Mouse (Mus musculus) 3134 (cell line): ENCODE results near the gene Pak2.
"Not testable (repeated sequence)": the region's sequence is repeated elsewhere in the genome, so short reads cannot be mapped to it uniquely, and the experiment has no call there.

ENCODE experiments used
- DNase-seq: peaks from one replicate; pipeline ENCODE4 v3.0.0-alpha.2; 2011; ENCODE audit warnings: low spot score; ENCODE audit not compliant: insufficient read length; ENCODE audit errors: extremely low read depth

Pak2 gene

DNA sequence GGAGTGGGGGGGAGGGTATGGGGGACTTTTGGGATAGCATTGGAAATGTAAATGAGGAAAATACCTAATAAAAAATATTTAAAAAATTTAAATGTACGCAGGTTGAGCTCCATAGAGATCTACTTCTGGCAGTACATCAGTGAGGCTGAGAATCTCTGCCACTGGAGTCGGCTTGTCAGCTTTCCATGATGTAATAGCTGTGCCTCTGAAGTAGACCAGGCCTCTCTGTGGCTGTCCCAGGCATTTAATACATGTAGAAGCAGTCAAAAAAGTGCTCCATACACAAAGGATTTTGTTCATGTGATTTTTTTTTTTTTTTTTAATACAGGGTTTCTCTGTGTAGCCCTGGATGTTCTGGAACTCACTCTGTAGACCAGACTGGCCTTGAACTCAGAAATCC is 18.6 kb upstream of the Pak2 start:
- DNase-seq, result not testable (repeated sequence)

DNA sequence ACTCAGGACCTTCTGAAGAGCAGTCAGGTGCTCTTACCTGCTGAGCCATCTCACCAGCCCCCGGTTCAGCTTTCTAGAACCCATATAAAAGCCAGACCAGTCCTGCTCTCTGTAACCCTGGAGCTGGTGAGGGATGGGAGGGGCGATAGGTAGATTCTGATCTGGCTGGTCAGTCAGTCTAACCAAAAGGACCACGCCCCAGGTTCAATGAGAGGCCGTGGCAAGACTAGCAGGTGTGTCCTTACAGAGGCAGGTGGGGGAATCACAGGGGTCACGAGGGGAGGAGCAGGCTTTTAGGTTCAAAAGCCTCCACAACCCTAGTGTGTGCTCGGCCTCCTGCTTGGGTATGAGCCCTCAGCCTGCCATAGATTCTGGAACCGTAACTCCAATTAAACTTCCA is 12.3 kb upstream of the Pak2 start:
- no peak for DNase-seq

DNA sequence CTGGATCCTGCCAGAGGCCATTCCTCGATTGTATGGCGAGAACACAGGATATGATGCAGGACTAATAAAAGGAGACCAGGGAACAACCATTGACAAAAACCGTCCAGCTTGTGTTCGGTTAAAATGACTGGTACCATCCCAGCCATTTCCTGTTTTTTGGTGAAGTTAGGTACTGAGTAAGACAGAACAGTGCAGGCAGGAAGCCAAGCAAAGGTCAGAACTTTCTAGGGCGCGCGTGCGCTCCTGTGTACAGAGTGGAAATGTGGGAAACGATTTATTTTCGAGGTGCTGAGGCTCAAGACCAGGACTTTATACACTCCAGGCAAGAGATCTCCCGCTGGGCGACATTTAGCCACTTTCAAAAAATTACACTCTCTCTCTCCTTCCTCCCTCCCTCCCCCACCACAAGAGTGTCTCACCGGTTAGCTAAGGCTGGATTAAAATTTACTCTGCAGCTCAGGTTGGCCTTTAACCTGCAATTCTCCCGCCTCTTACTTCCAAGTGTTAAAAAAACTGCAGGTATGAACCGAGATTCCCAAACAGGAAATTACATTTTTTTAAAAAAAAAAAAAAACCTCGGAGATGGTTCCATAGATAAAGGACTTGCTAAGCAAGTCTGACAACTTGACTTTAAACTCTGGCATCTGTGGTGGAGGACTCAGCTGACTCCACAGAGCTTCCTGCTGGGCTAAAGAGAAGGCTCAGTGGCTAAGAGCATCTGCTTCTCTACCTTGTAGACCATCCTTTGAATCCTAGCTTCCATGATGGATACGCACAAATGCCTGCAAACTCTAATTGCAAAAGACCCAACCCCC is 8.7 kb upstream of the Pak2 start:
- DNase-seq, result no peak

DNA sequence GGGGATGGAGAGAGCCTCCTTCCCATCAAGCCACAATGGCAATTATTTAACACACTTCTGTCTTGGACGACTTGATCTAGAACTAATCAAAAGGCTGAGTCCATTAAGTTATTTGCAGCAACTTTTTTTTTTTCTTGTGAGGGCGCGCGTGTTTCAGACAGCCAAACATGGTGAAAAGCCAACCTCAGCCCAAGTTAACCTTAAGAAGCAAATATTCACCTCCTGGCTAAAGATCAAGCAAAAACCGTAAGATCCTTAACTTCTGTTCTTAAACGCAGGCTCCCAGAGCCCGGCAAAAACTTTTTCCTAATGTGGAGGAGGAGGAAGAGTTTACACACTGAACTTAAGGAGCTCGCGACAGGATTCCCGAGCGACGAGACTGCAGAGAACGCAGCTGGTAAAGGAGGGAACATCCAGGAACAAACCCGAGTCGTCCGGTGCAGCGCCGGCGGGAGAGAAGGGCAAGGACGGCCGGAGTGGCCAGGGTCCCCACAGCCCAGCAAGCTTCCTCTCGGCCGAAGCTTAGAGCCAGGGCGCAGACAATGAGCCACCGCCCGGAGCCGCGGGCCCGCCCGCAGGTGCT is 643 bp downstream of the Pak2 start:
- DNase-seq, result peak; percentile 81

DNA sequence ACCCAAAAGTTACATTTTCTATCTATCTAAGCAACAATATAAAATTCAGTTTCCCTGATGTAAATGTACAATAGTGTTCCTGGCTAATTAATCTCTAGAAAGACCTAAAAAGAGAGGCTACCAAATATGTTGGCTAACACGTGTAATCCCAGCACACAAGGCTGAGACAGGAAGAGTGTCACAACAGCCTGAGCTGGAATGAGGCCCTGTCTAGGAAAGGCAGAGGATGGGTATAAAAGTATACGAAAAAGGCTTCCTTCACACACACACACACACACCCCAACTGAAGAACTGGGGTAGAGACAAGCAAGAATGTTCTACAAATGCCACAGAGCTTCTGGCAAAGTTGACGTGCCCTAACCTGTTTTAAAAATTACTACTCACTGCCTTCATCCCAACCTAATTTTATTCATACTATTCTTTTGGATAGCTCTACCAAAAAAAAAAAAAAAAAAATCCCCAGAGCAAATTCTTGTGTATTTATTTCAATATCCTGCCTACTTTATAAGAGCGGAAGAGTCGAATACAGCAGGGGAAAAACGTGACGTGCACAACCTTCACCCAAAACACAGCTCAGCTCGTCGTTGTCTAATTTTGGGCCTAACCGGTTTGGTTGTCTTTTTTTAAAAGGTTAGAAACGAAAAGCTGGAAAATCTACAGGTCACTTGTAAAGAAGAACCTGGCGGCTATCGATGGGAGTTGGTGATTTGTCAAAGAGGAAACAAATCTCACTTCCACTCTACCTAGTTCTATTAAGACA is 1.3 kb downstream of the Pak2 start:
- no peak for DNase-seq

DNA sequence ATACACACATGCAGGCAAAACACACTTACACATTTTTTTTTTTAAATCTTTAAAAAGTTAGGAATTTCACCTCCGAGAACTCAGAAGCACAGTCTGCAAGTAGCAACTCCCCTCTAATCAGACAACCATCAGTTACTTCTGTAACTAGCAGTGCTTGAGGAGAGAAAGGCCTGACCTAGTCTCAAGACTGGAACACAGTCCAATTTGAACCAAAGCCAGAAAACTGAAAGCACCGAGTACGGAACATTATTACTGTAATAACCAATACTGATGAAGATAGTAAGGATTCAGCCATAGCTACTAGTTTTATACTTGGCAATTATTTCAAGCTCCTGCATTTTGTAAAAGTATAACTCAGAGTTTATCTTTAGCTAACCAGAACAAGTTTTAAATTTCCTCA is 2.7 kb downstream of the Pak2 start:
- no peak for DNase-seq

DNA sequence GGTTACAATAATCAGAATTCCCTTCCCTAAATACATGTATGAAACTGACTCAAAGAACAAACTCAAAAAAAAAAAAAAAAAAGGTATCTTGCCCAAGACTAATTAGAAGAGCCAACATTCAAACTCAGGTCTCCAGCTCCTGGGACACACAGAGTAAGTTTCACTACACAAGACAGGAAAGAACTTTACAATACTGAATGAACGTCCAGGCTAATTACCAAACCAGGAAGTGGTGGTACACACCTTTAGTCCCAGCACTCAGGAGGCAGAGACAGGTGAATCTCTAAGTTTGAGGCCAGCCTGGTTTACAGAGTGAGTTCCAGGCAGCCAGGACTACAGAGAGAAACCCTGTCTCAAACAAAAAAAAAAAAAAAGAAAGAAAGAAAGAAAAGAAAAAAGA is 3.4 kb downstream of the Pak2 start:
- no peak for DNase-seq

DNA sequence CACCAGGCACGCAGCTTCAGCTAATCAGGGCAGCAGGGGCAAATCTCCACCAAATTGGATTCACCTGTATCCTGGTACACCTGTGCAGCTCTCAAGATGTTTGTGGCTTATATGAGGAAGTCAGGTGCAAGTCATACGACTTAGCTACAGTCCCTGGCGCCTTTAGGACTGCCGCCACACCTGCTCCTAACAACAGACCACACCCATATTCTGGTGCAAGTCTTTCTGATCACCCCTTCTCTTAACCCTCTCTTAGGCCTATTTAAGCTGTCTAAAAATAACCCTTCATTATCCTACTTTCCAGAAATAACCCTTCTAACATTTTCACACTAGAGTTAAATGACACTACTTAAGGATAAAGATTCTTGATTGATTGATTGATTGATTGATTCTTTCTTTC is 9.1 kb downstream of the Pak2 start:
- DNase-seq, result not testable (repeated sequence)

DNA sequence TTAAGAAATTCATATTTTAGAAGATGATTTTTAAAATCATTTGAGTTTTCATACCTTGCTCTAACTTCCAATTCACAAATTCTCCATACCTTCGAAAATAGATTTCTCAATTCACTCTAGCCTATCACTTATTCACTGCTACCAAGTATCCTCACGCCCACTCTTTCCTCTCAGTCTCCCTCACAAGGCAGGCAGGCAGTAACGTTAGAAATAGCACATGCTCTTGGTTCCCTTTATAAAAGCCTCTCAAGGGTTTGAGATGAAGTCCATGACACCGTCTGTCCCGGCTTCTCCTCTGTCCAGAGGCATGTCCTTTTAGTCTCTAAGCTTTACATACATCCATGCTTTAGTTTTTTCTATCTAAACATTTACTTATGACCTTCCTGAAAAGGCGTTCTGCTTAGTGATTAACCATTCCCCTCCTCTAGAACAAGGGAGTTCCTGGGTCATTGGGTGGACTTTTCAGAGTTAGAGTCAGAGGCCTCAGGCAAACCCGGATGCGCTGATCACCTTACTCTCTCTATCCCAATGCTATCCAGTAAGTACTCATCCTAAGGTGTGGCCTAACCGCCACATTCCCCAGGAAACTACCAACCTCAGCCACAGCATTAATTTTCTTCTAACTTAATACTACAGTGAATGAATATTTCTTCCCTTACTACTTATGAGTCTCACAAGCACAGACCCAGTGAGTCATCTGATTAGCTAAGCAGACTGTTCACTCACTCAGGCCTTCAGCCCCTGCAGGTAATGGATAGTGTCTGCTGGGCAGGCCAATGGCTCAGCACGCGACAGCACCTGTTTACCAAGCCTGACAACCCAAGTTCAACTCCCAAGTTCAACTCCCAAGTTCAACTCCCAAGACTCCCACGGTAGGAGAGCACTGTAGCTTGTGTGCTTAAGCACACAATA is 10.5 kb downstream of the Pak2 start:
- peak; percentile 53 for DNase-seq

DNA sequence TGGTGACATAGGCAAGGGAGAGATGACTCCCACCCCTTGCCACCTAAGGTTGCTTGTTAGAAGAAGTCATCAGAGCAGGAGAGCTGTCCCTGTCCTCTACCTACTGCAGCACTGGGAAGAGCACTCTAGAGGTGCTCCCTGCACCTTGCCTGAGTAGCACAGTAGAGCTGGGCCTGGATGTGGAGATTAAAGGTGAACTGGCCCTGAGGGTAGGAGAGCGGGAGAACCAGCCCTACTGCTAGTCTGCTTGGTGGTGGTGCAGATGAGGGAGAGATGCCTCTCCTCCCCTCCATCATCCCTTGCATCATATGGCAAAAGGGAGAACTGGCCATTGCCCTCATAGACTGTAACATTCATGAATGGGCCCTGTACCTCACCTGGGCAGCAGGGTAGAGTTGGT is 12.2 kb downstream of the Pak2 start:
- no peak for DNase-seq

DNA sequence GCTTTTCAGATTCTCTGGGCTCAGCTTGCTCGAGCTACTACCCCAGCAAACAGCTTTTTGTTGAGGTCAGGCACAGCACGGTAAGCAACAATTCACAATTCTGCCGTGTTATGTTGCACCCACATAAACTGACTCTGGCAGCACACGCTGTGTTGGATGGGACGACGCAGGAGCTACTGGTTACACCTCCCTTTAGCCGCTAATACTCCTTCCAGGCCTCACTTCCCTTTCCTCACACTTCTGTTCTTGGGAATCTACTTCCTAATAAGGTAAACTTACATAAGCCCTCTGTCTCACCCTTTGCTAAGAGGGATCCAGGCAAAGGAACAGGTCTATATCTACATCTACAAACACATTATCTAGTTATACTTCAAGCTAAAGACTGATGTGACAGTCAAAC is 15.2 kb downstream of the Pak2 start:
- no peak for DNase-seq

DNA sequence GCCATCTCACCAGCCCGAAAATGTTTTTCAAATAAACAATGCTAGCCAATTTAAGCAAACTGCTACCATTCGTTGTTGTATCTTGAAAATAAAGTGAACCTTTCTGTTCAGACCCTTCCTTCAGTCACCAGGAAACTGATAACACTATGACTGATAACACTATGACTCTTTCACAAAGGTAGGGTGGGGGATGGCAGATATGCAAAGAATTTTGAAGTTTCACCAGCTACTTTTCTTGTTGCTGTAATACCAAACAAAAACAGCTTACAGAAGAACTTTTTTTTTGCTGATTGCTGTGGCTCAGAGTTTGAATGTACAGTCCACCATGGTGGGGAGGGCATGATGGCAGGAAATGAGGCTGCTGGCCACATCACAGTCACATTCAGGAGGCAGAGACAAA is 16.9 kb downstream of the Pak2 start:
- DNase-seq, result no peak

DNA sequence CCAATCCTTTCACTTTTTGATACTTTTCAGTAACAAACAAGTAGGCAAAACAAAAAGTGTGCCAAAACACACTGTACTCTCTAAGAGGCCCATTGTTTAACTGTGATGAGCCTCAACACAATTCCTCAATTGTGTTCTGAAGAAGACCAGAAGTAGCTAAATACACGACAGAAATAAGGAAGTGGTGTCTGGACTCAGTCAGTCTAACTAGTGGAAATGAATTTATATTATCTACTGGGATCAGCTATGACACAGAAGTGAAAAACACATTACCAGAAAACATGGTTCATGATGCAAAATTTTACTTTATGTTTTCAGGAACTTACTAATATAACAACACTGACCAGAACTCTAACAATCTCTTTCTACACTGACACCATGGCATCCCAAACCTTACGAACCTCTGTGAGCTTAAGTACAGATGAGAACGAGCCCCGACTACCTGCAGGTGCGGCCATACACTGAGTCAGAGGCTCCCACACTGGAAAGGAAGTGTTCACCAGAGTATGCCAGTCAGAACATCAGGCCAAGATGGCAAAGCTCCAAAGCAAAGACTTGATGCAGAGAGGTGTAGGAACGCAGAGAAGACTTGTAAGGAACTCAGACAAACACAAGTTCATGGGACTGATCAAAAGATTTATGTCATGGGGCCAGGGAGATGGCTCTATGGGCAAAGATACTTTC is 19.2 kb downstream of the Pak2 start:
- peak; percentile 25 for DNase-seq

DNA sequence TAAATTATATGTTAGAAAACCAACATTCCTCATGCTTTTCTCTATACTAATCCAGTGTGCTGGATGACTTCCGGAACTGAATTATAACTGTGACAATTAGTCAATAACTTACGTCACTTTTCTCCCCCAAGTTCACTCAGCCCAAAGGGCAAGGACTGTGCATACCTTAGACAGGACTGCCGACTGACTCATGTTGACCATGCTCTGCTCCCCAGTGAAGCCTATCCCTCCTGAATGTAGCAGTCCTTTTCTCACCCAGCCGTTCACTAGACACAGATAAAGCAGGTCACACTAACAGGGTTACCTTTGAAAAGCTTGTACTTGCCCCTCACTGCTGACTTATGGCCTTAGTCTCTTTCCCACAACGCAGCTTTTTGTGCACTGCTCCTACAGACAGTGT is 20.3 kb downstream of the Pak2 start:
- no peak for DNase-seq

DNA sequence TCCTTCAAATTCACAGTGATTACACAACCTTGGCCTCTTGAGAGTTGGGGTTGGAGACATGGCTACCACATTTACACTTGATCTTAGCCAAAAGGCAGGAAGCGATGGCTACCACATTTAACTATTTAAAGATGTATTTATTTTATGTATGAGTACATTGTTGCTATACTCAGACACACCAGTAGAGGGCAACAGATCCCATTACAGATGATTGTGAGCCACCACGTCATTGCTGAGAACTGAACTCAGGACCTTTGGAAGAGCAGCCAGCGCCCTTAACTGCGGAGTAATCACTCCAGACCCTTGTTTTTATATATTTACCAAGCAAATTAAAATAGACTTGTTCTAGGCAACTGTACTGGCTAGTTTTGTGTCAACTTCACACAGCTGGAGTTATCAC is 36.8 kb downstream of the Pak2 start:
- DNase-seq, result no peak

DNA sequence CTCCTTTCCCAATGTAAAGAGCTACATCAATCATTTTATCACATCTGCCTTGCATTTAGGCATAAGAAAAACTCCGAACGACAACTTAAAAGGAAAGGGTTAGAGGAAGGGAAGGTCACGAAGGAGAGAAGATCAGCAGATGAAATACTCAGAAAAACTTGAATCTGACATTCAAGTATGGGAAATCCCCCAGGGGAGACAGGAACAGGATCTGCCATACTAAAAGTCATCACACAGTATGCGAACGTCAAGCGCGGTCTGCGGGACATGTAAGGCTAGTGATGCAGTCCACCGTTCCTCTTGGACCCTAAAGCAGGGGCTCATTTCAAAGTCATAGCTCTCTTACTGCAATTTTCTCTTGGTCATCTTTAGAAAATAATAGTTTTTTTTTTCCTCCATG is 59.5 kb downstream of the Pak2 start:
- no peak for DNase-seq

DNA sequence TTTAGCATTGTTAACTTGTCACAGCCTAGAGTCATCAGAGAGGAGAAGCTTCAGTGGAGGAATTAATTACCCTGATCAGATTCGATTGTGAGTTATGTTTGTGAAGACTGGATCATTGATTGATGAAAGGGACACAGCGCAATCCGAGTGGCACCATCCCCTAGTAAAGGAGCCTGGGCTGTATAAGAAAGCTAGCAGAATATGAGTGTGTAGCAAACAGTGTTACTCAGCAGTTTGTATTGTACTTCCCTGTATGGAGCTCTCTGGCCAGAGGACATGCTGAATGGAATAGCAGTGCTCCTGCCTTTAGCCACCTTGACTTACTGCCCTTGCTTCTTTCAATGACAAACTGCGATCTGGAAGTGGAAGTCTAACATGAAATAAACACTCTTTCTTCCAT is 68.8 kb downstream of the Pak2 start:
- DNase-seq, result no peak

DNA sequence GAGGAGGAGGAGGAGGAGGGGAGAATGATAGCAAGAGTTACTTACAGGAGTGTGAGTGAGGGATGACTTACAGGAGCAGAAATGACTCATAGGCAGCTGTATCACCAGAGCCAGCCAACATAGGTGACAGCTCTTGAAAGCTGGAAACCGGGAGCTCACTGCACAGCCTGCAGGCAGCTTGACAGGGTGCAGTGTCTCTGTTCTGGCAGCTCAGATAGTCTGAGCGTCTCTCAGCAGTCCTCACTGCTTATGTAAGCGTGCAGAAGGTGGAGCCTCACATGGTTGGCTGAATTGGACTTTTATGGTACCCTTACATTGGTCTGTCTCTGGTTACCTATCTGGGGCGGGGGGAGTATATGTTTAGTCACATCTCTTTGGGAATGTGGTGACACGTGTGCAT is 69.2 kb downstream of the Pak2 start:
- DNase-seq, result peak; percentile 16

DNA sequence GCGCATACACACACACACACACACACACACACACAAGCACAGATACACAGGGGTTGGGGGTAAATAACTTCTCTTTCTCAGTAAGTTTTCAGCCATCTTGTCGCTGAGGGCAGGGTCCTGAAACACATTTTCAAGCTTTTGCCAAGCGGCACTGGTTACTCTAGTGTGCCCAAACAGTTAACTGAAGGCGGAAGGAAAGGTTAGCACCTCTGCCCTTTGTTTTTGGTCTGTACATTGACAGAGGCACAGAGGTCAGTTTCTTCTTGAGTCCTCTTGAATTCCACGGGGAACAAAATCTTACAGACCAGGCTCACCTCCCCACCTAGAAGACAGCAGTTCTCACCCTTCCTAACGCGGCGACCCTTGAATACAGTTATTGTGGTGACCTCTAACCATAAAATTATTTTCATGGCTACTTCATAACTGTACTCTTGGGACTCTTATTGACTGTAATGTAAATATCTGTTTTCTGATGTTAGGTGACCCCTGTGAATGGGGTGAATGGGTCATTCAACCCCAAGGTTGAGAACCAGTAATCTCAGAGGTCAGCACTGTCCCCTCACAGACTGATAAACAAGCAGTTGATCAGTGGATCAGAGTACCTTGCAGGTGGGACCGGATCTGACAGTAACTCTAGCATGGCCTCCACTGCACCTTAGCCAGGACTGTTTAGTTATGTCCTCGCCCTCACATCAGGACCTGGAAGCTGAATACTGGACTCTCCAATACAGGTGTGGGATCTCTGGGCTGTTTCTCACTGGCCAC is 70.4 kb downstream of the Pak2 start:
- no peak for DNase-seq

DNA sequence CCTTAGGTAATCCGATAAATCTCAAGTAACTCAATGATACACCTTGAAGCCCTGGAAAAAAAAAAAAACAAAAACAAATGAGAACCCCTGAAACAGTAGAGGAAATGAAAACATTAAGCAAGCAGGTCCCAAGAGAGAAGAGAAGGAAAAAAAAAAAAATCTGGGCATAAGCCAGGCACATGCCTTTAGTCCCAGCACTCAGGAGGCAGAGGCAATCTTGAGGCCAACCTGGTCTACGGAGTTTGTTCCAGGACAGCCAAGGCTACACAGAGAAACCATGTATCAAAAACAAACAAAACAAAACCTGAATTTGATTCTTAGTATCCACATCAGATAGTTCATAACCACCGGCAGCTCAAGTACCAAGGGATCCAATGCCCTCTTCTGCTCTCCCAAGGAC is 74.4 kb downstream of the Pak2 start:
- no peak for DNase-seq
